In genomic region chr2:84386563-84387393, GRCm38 (mm10) we compare ENCODE assay signal across 8 mouse cellular contexts. TPM values are rescaled to one million over a fixed set of nuclear protein-coding genes. Genes with fewer than 3 reads are reported as not detected.
DNase-seq lines count a peak whose midpoint lies in the region; ATAC-seq and TF ChIP-seq lines count a peak whose summit lies in the region.

No protein-coding gene starts in this region.

- DNase-seq in gastrocnemius, postnatal 25 days: peak; percentile 25
- DNase-seq in gastrocnemius, postnatal 4 days (ENCODE audit: low spot score in 2 of 2): no peak
- DNase-seq in kidney, adult 2 months: peak; percentile 76
- DNase-seq in MN1 (ENCODE audit: low spot score) (no peak), adipocyte (ENCODE audit: low spot score) (no peak)
- no peak for DNase-seq in cerebellum, adult 9-11 months

- WGBS in forebrain, embryonic 16.5 days: 49% methylated on average over 18 of the region's 18 CpGs
- WGBS in kidney, adult 2 months: 17% methylated on average over 18 of the region's 18 CpGs
- 35% methylated on average over 18 of the region's 18 CpGs for WGBS in midbrain, embryonic 16.5 days

- no peak overlapping the region for H3K27ac ChIP-seq in forebrain, embryonic 16.5 days (ENCODE audit: low read length)
- peak overlapping the region; percentile 59 for H3K27ac ChIP-seq in kidney, adult 2 months (ENCODE audit: insufficient read depth, low read depth, low read length)
- no peak overlapping the region for H3K27ac ChIP-seq in midbrain, embryonic 16.5 days (ENCODE audit: low read length)

- no peaks in the 10 kb centered on the region for H3K27me3 ChIP-seq in forebrain, embryonic 16.5 days (replicated peaks; ENCODE audit: control insufficient read depth, insufficient read depth, low read length)
- H3K27me3 ChIP-seq in kidney, adult 2 months (replicated peaks; ENCODE audit: control insufficient read depth, insufficient read depth, low read length): no peaks in the 10 kb centered on the region
- no peaks in the 10 kb centered on the region for H3K27me3 ChIP-seq in midbrain, embryonic 16.5 days (ENCODE audit: control insufficient read depth, insufficient read depth, low read depth, low read length)

- no peaks in the 10 kb centered on the region; the same call in 1 of the 2 replicates for H3K4me1 ChIP-seq in forebrain, embryonic 16.5 days (replicated peaks; ENCODE audit: control insufficient read depth, insufficient read depth, low read length)
- 0 out of 2 replicates have a peak, but pooled peaks cover 2% of the 10 kb centered on the region for H3K4me1 ChIP-seq in kidney, adult 2 months (ENCODE audit: control insufficient read depth, insufficient read depth, low read length)
- no peaks in the 10 kb centered on the region; the same call in 1 of the 2 replicates for H3K4me1 ChIP-seq in midbrain, embryonic 16.5 days (ENCODE audit: control insufficient read depth, insufficient read depth, low read length)

- peak overlapping the region; percentile 18; the same call in 1 of the 2 replicates for H3K4me2 ChIP-seq in forebrain, embryonic 16.5 days (ENCODE audit: low read length)
- H3K4me2 ChIP-seq in midbrain, embryonic 16.5 days (ENCODE audit: low read length): peak overlapping the region; percentile 53

- ATAC-seq in forebrain, embryonic 16.5 days: no peak
- ATAC-seq in midbrain, embryonic 16.5 days: no peak

- no peaks in the 10 kb centered on the region for H3K36me3 ChIP-seq in forebrain, embryonic 16.5 days (ENCODE audit: control insufficient read depth, insufficient read depth)
- H3K36me3 ChIP-seq in kidney, adult 2 months (ENCODE audit: control insufficient read depth, insufficient read depth, low read length): no peaks in the 10 kb centered on the region
- no peaks in the 10 kb centered on the region for H3K36me3 ChIP-seq in midbrain, embryonic 16.5 days (ENCODE audit: control insufficient read depth, insufficient read depth, low read length)

- H3K9ac ChIP-seq in forebrain, embryonic 16.5 days (replicated peaks; ENCODE audit: low read depth, low read length): no peak overlapping the region
- H3K9ac ChIP-seq in midbrain, embryonic 16.5 days (ENCODE audit: low read depth, low read length): 0 out of 2 replicates have a peak overlapping the region, but pooled peaks have one; percentile 25

- H3K4me3 ChIP-seq in forebrain, embryonic 16.5 days (replicated peaks; ENCODE audit: low read length): no peak overlapping the region
- H3K4me3 ChIP-seq in kidney, adult 2 months (ENCODE audit: insufficient read depth, low read depth, low read length): no peak overlapping the region; the same call in 1 of the 2 replicates
- peak overlapping the region; percentile 21 for H3K4me3 ChIP-seq in midbrain, embryonic 16.5 days (ENCODE audit: low read depth, low read length)

- TF ChIP-seq POLR2A in kidney, adult 2 months (IDR thresholded peaks at IDR 0.05; ENCODE audit: low read depth, low read length): no peak

- no peak for TF ChIP-seq CTCF in kidney, adult 2 months (conservative IDR thresholded peaks at IDR 0.05; ENCODE audit: insufficient read depth, insufficient read length, low read depth, low read length)

- no peaks in the 10 kb centered on the region for H3K9me3 ChIP-seq in forebrain, embryonic 16.5 days (ENCODE audit: control insufficient read depth, low read length)
- no peaks in the 10 kb centered on the region for H3K9me3 ChIP-seq in midbrain, embryonic 16.5 days (replicated peaks; ENCODE audit: control insufficient read depth, low read length, poor library complexity, severe bottlenecking)

RNA-seq across cellular contexts. Expression of gene Calcrl, which starts 38.4 kb away (rescaled TPM):
- 10 to 100 TPM; 11.5 to 15.0 TPM for total RNA-seq in gastrocnemius, postnatal 25 days (2021)
- total RNA-seq in gastrocnemius, postnatal 4 days (2021): 10 to 100 TPM; 44.7 to 47.7 TPM
- polyA plus RNA-seq in forebrain, embryonic 16.5 days (2015; fragmentation: Nextera tagmentation; extraction: Ambion mirVana): 5.8 and 8.2 TPM in 2 replicates
- 6.6 and 9.8 TPM in 2 replicates for polyA plus RNA-seq in kidney, adult 2 months (2012; rRNA removed)
- polyA plus RNA-seq in midbrain, embryonic 16.5 days (2015; fragmentation: Nextera tagmentation; extraction: Ambion mirVana): 8.6 and 8.7 TPM in 2 replicates

Comparison
In these comparisons a context has a peak if more than half of its experiments do, and no peak if none do; other contexts are left out.
1. DNase-seq: peak in gastrocnemius, postnatal 25 days (single experiment) and kidney, adult 2 months (single experiment); none in gastrocnemius, postnatal 4 days (0 of 2), MN1 (single experiment), cerebellum, adult 9-11 months (single experiment) and adipocyte (single experiment).